Mouse (Mus musculus) ovary, postnatal 36 days (tissue): ENCODE data around the gene Ugt1a2.

Experiments
- DNase-seq: peaks from one replicate; pipeline ENCODE4 v3.0.0; 2022; ENCODE audit warnings: low spot score, mixed read lengths

Gene Ugt1a2

DNA sequence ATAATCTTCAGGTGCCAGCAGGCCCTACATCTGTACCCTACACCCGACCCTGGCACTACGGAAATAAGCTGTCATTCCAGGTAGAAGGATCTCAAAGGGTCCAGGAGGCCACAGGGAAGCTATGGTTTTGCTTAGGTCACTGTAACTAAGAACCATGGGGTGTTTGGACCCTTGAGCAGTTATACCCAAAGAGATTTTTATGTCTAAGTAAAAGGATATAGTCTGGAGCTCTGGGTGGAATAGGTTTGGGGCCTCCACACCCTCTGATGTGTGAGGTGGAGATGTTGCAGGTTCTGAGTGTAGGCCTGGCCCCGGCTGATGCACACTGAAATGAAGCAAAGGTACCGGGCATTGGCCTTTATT, 33.8 kb downstream of the Ugt1a2 start:
- peak; percentile 2 for DNase-seq

- DNase-seq = peak; percentile 17
Observed at GRCm38 (mm10) chr1:88234646-88235045, 34.2 kb downstream of the Ugt1a2 start.

GRCm38 (mm10) chr1:88235046-88235893, 34.9 kb downstream of the Ugt1a2 start:
- DNase-seq = no peak

GRCm38 (mm10) chr1:88235894-88236415, 35.6 kb downstream of the Ugt1a2 start:
- no peak for DNase-seq

- DNase-seq = no peak
Observed at GRCm38 (mm10) chr1:88237311-88237710, 36.9 kb downstream of the Ugt1a2 start.

GRCm38 (mm10) chr1:88238771-88239170, 38.4 kb downstream of the Ugt1a2 start:
- no peak for DNase-seq

DNA sequence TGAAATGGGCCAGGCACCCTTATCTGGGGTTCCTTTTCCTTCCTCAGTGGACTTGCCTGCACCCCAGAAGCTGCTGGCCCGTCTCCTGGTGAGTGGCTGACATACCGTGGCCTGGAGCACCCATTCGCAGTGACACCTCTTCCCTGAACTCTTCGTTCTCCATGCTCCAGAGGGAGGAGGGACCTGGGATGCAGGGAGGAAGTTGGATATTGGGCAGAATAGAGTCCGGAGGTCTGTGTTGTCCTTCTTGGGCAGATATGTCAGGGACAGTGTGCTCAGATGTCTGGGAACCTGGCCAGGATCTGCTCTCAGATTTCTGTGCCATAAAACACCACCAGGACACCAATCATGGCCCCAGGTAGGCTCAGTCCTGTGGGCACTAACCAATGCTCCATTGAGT, 39.7 kb downstream of the Ugt1a2 start:
- no peak for DNase-seq

DNA sequence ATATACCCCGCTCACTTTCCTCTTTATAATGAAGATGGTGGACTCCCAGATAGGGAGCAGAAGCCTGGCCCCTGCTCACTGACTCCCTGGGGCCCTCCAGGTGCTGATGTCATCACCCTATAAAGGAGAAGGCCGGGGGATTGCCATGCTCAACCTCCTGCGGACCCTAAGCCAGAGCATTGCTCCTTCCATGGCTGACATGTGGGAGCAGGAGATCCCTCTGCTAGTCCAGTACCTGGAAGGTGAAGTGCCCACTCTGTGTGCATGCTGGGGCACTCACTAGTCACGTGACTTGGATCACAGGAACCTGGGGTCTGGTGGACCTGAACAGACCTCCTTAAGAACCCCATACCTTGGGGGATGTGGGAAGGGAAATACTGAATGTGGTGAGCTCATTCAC, 40.2 kb downstream of the Ugt1a2 start:
- DNase-seq = no peak

DNA sequence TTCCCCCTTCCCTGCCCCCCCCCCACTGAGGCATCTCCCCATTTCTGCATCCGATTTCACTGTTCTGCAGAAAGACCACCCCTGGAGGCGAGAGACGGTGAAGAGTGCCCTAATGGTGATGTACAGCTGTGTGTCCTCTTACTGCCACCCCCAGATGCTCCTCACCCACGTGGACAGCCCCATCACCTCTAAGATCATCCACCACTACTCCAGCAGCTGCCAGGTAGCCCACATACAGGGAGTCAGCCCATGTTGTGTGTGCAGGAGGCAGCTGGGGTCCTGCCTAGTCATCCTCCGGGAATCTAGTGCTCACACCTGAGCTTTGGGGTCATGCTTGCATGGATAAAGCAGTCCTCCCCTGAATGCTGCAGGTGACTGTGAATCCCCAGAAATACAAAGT, 43.5 kb downstream of the Ugt1a2 start:
- DNase-seq = no peak

DNA sequence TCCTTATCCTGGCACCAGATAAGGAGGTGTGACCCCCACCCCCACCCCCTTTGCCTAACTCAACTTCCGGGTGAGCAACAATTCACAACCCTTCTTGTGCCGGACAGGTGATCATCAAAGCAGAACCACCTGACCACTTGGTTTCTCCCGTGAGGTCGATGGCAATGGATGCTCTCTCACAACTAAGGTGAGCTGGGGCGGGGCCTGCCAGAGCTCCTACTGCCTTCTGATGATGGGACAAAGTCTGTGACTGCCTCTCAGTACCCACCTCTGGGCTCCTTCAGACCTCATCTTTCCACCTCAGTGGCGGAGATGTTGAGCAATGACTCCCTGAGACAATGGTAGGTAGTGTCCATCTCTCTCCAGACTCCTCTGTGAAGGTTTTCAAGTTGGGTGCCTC, 45.5 kb downstream of the Ugt1a2 start:
- no peak for DNase-seq

DNA sequence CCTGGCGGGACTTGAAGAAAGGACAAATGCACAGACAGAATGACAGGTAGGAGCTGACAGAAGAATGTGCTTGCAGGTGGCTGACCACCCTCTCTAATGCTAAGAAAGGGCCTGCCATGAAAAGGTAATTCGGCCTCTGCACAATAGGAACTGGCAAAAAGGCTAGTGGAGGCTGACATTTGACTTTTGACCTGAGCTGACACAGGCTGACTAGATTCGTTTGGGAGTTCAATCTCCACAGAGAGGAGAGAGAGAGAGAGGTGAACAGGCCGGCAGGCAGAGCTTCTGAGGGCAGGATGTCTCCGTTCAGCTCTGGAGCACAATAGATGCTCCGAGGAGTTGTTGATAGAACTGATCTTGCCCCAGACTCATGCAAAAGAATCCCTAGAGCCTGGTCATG, 46.0 kb downstream of the Ugt1a2 start:
- DNase-seq = no peak

- DNase-seq = no peak
Observed at GRCm38 (mm10) chr1:88247660-88248059, 47.3 kb downstream of the Ugt1a2 start.

DNA sequence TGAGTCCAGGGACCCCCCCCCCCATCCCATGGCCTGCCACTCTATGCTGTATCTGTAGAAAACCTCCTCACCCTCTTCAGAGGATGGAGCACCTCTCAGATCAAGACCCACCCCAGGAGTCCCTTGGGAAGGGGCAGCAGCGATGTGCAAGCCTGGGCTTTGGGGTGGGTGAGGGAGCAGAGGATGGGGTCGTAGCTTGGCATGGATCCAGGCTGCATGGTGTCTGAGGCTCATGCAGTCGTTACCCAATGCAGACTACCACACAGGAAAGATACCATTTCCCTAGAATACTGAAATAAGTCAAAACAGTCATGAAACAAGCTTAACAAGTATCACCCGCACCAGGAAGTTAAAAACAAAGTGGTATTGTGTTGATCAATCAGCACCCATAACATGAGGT, 48.3 kb downstream of the Ugt1a2 start:
- DNase-seq = no peak

- no peak for DNase-seq
Observed at GRCm38 (mm10) chr1:88249596-88249995, 49.2 kb downstream of the Ugt1a2 start.

DNA sequence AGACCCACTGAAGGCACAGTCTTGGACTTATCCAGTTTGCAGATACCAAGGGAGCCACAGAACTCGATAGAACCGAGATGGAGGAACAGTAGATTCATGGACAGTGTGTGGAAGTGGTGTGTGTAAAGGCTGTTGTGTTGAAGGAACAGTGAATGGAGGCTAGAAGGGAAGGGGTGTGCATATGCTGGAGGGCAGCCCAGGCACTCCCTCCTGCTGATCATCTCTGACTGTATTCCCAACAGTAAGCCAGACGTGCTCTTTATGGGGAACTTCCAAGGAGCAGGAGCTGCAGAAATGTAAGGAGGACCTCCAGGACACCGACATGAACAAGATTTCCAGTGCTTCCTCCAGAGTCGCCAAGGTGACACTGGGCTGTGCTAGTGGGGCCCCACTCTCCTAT, 49.6 kb downstream of the Ugt1a2 start:
- DNase-seq = no peak

GRCm38 (mm10) chr1:88253106-88253505, 52.7 kb downstream of the Ugt1a2 start:
- no peak for DNase-seq

GRCm38 (mm10) chr1:88253540-88253939, 53.1 kb downstream of the Ugt1a2 start:
- DNase-seq = no peak

DNA sequence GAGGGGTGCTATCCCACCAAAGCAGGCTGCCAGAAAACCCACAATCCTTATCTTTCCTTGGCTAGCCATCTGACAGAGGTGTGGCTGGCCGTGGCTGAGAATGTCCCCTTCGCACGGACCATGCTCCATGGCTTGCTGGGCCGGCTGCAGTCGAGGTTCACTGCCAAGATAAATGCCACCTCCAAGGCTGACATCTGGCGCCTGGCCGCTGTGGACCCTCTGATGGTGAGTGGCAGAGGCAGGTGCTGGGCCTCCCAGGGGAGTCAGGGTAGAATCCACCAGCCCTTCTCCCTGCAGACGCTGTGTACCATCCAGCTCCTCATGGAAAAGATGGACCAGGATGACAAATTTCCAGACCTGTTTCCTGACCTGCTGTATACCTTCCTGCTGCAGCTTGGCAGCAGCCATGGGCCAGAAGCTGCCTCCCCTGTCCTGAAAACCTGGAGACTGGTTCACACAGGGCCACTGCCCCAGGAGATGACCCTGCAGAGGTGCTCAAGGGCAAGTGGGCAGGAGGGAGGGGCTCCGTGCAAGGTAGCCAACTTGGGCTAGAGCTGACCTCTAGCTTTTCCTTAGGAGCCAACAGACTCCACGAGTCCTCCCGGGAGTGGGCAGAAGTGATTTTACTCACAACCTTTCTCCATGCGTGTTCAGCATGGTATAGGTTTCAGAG, 54.5 kb downstream of the Ugt1a2 start:
- no peak for DNase-seq

GRCm38 (mm10) chr1:88255466-88255857, 55.1 kb downstream of the Ugt1a2 start:
- DNase-seq = no peak

GRCm38 (mm10) chr1:88255989-88256754, 55.8 kb downstream of the Ugt1a2 start:
- DNase-seq = no peak

GRCm38 (mm10) chr1:88256886-88257663, 56.7 kb downstream of the Ugt1a2 start:
- DNase-seq = no peak

GRCm38 (mm10) chr1:88257681-88258080, 57.3 kb downstream of the Ugt1a2 start:
- no peak for DNase-seq
